Mouse (Mus musculus): ENCODE data around the gene Plbd2.

The Plbd2 gene

GRCm38 (mm10) chr5:120435731-120436501 lies 67.5 kb downstream of the Plbd2 start:
- DNase-seq = no peak

GRCm38 (mm10) chr5:120435006-120435681 lies 68.3 kb downstream of the Plbd2 start:
- DNase-seq = no peak

GRCm38 (mm10) chr5:120434231-120434735 lies 69.1 kb downstream of the Plbd2 start:
- no peak for DNase-seq
